Mouse (Mus musculus) forebrain, embryonic 15.5 days (tissue): ENCODE data around the gene Ssr1. TPM values are rescaled to one million over a fixed set of nuclear protein-coding genes. Genes with fewer than 3 reads are reported as not detected.

Source experiments
- ATAC-seq: fragments of 200-750 bp; cut with Nextera tagmentation; replicated peaks from 2 replicates; pipeline ENCODE4 v1.8.0; 2017; ENCODE audit warnings: mild to moderate bottlenecking, moderate TSS enrichment, moderate library complexity
- H3K27ac ChIP-seq: fragments of 300-500 bp; sonication (generic); replicated peaks from 2 replicates; pipeline ENCODE4 v1.5.1; 2015; ENCODE audit warnings: mild to moderate bottlenecking, inconsistent platforms
- H3K27me3 ChIP-seq: fragments of 300-500 bp; sonication (generic); 2 replicates; pipeline ENCODE4 v1.6.1; 2015; ENCODE audit warnings: inconsistent platforms
- H3K36me3 ChIP-seq: fragments of 300-500 bp; sonication (generic); 2 replicates; pipeline ENCODE4 v1.6.1; 2015; ENCODE audit warnings: mild to moderate bottlenecking, inconsistent platforms
- H3K4me1 ChIP-seq: fragments of 300-500 bp; sonication (generic); 2 replicates; pipeline ENCODE4 v1.6.1; 2015; ENCODE audit warnings: inconsistent platforms
- H3K4me2 ChIP-seq: fragments of 300-500 bp; sonication (generic); replicated peaks from 2 replicates; pipeline ENCODE4 v1.6.1; 2015; ENCODE audit warnings: mild to moderate bottlenecking, inconsistent platforms
- H3K4me3 ChIP-seq: fragments of 300-500 bp; sonication (generic); 2 replicates; pipeline ENCODE4 v1.5.1; 2015; ENCODE audit warnings: mild to moderate bottlenecking, inconsistent platforms
- H3K9ac ChIP-seq: fragments of 300-500 bp; sonication (generic); replicated peaks from 2 replicates; pipeline ENCODE4 v1.6.1; 2015; ENCODE audit warnings: mild to moderate bottlenecking, inconsistent platforms
- H3K9me3 ChIP-seq: fragments of 300-500 bp; sonication (generic); 2 replicates; pipeline ENCODE4 v1.6.1; 2016; ENCODE audit warnings: inconsistent platforms
- WGBS: fragments of 180-500 bp; shearing (Covaris S2); methylation state at CpG from one replicate; pipeline ENCODE4 v1.1.7; 2015; ENCODE audit warnings: mixed read lengths; 5-methylcytosine and 5-hydroxymethylcytosine counted together
- polyA plus RNA-seq: library from polyadenylated mRNA; unstranded; fragments of >200 nt; fragmentation: Nextera tagmentation; extraction: Ambion mirVana; gene quantifications from 2 replicates; pipeline ENCODE4 v1.2.1, GENCODE M21; 2015

The Ssr1 gene
- polyA plus RNA-seq, 1 experiment from 2014 or later = 72.0 TPM

- H3K4me1 ChIP-seq = peaks cover 9% of the 10 kb centered on the region
- WGBS = 91% methylated on average over 9 of the region's 9 CpGs
- ATAC-seq = no peak
- no peaks in the 10 kb centered on the region for H3K9me3 ChIP-seq
- H3K27ac ChIP-seq = no peak overlapping the region
- H3K36me3 ChIP-seq = no peaks in the 10 kb centered on the region
- no peak overlapping the region for H3K9ac ChIP-seq
- H3K4me2 ChIP-seq = no peak overlapping the region
- no peaks in the 10 kb centered on the region for H3K27me3 ChIP-seq
- no peak overlapping the region for H3K4me3 ChIP-seq
Observed at GRCm38 (mm10) chr13:37962541-37962940, 31.5 kb downstream of the Ssr1 start.

DNA sequence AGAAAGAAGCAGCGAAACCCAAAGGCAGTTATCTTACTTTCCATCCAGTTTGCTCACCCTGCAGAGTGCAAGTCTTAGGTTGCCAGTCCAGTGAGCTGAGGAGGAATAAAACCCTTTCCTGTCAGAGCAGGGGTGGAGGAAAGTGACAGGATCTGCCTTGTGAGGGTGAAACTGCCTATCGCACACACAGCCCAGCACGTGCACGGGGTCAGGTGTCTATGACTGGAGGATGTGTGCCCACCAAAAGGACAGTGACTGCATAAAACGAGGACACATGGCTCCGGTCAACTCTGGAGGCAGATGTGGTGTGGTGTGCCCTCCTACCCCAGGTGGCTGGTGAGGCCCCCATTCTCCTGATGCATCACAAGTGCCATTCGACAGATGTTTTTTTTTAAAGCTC lies 34.1 kb downstream of the Ssr1 start:
- Histone ChIP-seq H3K9ac (no peak overlapping the region), H3K4me3 (no peak overlapping the region), H3K4me1 (peaks cover 9% of the 10 kb centered on the region), H3K27ac (no peak overlapping the region), H3K27me3 (no peaks in the 10 kb centered on the region), H3K36me3 (no peaks in the 10 kb centered on the region), H3K4me2 (no peak overlapping the region), H3K9me3 (no peaks in the 10 kb centered on the region)
- WGBS = 91% methylated on average over 7 of the region's 7 CpGs
- no peak for ATAC-seq

DNA sequence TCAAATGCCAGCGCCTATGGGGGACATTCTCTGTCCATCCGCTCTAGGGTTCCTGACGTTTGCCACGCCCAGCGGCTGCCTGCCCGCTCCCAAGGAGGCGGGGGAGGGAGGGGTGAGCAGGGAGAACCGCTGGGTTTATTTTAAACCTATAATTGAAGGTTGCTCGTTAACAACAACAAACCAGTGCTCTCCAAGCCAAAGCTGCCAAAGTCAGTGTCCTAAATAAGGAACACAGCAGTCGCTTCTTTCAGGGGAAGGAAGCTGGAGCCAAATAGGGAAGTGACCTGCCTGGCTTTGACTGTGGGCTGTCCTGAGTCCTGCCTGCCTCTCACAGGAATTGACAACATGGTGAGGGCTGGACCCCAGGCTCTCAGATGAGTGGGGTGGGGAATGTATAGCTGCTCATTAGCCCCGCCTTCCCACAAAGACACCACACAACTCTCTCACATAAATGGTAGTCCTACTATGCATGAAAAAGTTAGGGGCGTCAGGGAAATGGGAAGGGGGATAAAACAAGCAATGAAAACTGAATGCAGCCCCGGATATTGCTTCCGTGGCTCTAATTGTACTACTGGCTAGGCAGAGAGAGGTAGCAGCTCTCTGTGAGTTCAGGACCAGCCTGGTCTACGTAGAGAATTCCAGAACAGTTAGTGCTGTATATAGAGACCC lies 34.6 kb downstream of the Ssr1 start:
- no peak overlapping the region for H3K27ac ChIP-seq
- H3K4me1 ChIP-seq = peaks cover 5% of the 10 kb centered on the region
- no peaks in the 10 kb centered on the region for H3K9me3 ChIP-seq
- no peak overlapping the region for H3K9ac ChIP-seq
- H3K36me3 ChIP-seq = no peaks in the 10 kb centered on the region
- ATAC-seq = no peak
- no peak overlapping the region for H3K4me2 ChIP-seq
- no peaks in the 10 kb centered on the region for H3K27me3 ChIP-seq
- WGBS = 78% methylated on average over 15 of the region's 15 CpGs
- H3K4me3 ChIP-seq = no peak overlapping the region

GRCm38 (mm10) chr13:37958498-37959238 lies 35.3 kb downstream of the Ssr1 start:
- Histone ChIP-seq H3K36me3 (no peaks in the 10 kb centered on the region), H3K27me3 (no peaks in the 10 kb centered on the region), H3K4me1 (no peaks in the 10 kb centered on the region), H3K4me3 (no peak overlapping the region), H3K27ac (no peak overlapping the region), H3K9me3 (no peaks in the 10 kb centered on the region), H3K4me2 (no peak overlapping the region), H3K9ac (no peak overlapping the region)
- 89% methylated on average over 18 of the region's 18 CpGs for WGBS
- ATAC-seq = no peak

GRCm38 (mm10) chr13:37954318-37954717 lies 39.7 kb downstream of the Ssr1 start:
- H3K4me3 ChIP-seq = no peak overlapping the region
- no peak for ATAC-seq
- no peaks in the 10 kb centered on the region for H3K36me3 ChIP-seq
- H3K27me3 ChIP-seq = no peaks in the 10 kb centered on the region
- H3K4me1 ChIP-seq = no peaks in the 10 kb centered on the region
- no peak overlapping the region for H3K27ac ChIP-seq
- WGBS = 86% methylated on average over 1 of the region's 1 CpGs
- no peaks in the 10 kb centered on the region for H3K9me3 ChIP-seq
- H3K4me2 ChIP-seq = no peak overlapping the region
- no peak overlapping the region for H3K9ac ChIP-seq

DNA sequence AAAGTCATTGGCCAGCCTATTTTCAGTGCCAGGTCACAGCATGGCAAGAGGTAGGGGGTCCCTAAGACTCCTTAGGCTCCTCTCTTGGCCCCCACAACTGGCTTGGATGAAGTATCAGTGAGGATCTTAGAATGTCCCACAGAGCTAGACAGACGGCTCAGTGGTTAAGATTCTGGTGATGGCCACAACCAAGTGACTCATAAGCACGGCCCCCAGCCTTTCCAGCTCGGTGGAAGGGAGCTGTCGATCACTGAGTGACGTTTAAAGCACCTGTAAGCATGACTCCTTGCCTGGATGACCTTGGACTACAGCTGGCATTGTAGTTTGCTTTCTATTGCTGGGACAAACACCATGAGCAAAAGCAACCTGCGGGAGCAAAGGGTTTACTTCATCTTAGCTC lies 41.0 kb downstream of the Ssr1 start:
- no peaks in the 10 kb centered on the region for H3K27me3 ChIP-seq
- ATAC-seq = no peak
- H3K4me1 ChIP-seq = no peaks in the 10 kb centered on the region
- no peaks in the 10 kb centered on the region for H3K36me3 ChIP-seq
- 81% methylated on average over 6 of the region's 6 CpGs for WGBS
- no peak overlapping the region for H3K4me3 ChIP-seq
- H3K9ac ChIP-seq = no peak overlapping the region
- no peaks in the 10 kb centered on the region for H3K9me3 ChIP-seq
- H3K27ac ChIP-seq = no peak overlapping the region
- no peak overlapping the region for H3K4me2 ChIP-seq

DNA sequence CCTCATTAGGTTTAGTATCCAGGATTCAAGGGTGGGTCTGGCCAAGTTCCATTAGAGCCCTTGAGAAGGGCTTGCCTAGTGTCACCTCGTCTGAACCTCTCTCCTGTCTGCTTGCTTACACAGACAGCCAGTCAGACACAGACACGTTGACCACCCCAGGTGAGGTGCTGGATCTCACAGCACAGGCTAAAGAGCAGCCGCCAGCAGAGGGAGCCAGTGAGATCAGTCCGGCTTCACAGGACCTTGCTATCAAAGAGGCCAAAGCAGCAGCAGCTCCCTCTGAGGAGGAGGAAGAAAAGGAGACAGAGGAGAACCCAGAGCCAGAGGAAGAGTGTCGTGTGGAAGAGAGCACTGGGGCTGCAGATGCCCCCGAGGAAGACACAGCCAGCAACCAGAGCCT lies 47.3 kb downstream of the Ssr1 start:
- ATAC-seq = 0 out of 2 replicates have a peak, but pooled peaks have one; percentile 53
- WGBS = 17% methylated on average over 6 of the region's 6 CpGs
- Histone ChIP-seq H3K4me1 (no peaks in the 10 kb centered on the region), H3K9ac (no peak overlapping the region), H3K36me3 (no peaks in the 10 kb centered on the region), H3K27ac (no peak overlapping the region), H3K4me2 (no peak overlapping the region), H3K27me3 (no peaks in the 10 kb centered on the region), H3K9me3 (no peaks in the 10 kb centered on the region), H3K4me3 (no peak overlapping the region)

GRCm38 (mm10) chr13:37945392-37945791 lies 48.6 kb downstream of the Ssr1 start:
- no peaks in the 10 kb centered on the region for H3K36me3 ChIP-seq
- WGBS = 78% methylated on average over 8 of the region's 8 CpGs
- no peak overlapping the region for H3K9ac ChIP-seq
- no peak overlapping the region for H3K4me2 ChIP-seq
- H3K4me1 ChIP-seq = no peaks in the 10 kb centered on the region
- no peak overlapping the region for H3K4me3 ChIP-seq
- no peak overlapping the region for H3K27ac ChIP-seq
- ATAC-seq = no peak
- no peaks in the 10 kb centered on the region for H3K9me3 ChIP-seq
- H3K27me3 ChIP-seq = no peaks in the 10 kb centered on the region

GRCm38 (mm10) chr13:37944306-37944705 lies 49.7 kb downstream of the Ssr1 start:
- no peak overlapping the region for H3K9ac ChIP-seq
- H3K9me3 ChIP-seq = no peaks in the 10 kb centered on the region
- no peaks in the 10 kb centered on the region for H3K36me3 ChIP-seq
- H3K27me3 ChIP-seq = no peaks in the 10 kb centered on the region
- H3K4me1 ChIP-seq = no peaks in the 10 kb centered on the region
- no peak overlapping the region for H3K4me2 ChIP-seq
- no peak overlapping the region for H3K4me3 ChIP-seq
- ATAC-seq = no peak
- 68% methylated on average over 1 of the region's 1 CpGs for WGBS
- H3K27ac ChIP-seq = no peak overlapping the region

- Histone ChIP-seq H3K4me3 (no peak overlapping the region), H3K27ac (no peak overlapping the region), H3K36me3 (no peaks in the 10 kb centered on the region), H3K27me3 (no peaks in the 10 kb centered on the region), H3K4me2 (no peak overlapping the region), H3K9me3 (no peaks in the 10 kb centered on the region), H3K9ac (no peak overlapping the region), H3K4me1 (no peaks in the 10 kb centered on the region)
- WGBS = 97% methylated on average over 3 of the region's 3 CpGs
- no peak for ATAC-seq
Observed at GRCm38 (mm10) chr13:37943466-37943865, 50.6 kb downstream of the Ssr1 start.

GRCm38 (mm10) chr13:37942887-37943331 lies 51.1 kb downstream of the Ssr1 start:
- no peaks in the 10 kb centered on the region for H3K36me3 ChIP-seq
- H3K4me1 ChIP-seq = no peaks in the 10 kb centered on the region
- H3K9me3 ChIP-seq = no peaks in the 10 kb centered on the region
- H3K4me3 ChIP-seq = no peak overlapping the region
- WGBS = 84% methylated on average over 4 of the region's 4 CpGs
- H3K9ac ChIP-seq = no peak overlapping the region
- no peaks in the 10 kb centered on the region for H3K27me3 ChIP-seq
- no peak for ATAC-seq
- H3K4me2 ChIP-seq = no peak overlapping the region
- H3K27ac ChIP-seq = no peak overlapping the region

- ATAC-seq = no peak
- Histone ChIP-seq H3K4me1 (no peaks in the 10 kb centered on the region), H3K36me3 (no peaks in the 10 kb centered on the region), H3K27ac (no peak overlapping the region), H3K9me3 (no peaks in the 10 kb centered on the region), H3K9ac (no peak overlapping the region), H3K4me3 (no peak overlapping the region), H3K27me3 (no peaks in the 10 kb centered on the region), H3K4me2 (no peak overlapping the region)
- WGBS = 54% methylated on average over 17 of the region's 17 CpGs
Observed at GRCm38 (mm10) chr13:37941950-37942886, 51.8 kb downstream of the Ssr1 start.
